In the genomic region with DNA sequence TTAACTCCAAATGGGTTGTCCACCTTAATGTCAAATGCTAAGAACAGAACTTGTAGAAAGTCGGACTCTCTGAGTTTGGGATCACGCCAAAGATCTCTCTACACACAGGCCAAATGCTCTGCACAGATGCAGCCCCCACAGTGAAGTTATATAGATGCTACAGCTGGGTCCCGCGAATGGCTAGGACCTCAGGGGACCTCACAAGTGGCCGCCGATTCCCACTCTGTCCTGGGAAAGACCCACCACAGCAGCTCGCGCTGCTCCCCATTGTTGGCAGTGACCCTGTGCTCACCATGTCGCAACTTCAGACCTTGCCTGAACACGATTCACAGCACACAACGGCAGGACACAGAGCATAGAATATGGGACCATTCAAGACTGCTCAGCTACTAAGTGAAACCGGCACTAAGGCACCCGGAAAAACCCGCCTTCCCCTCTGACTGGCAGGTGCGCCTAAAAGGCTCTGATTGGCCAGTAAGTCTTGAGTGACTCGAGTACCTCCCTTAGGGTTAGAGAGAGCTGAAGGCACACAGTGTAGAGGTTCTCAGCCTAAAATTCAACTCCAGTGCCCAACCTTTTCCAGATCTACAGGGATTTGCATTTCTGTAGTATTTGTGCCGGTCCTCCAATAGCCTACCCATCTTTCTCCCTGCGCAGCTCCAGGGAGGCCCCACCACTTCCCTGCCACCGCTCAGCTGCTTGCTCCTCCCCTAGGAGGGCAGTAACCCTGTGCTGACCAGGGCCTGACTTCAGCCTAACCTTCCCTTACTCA, we compare ENCODE assay signal across 8 mouse cellular contexts. TPM values are rescaled to one million over a fixed set of nuclear protein-coding genes. Genes with fewer than 3 reads are reported as not detected.
DNase-seq lines count a peak whose midpoint lies in the region; ATAC-seq and TF ChIP-seq lines count a peak whose summit lies in the region.

No protein-coding gene starts in this region.

- intact Hi-C loops in heart, postnatal 36 days (cut with DNase I) = loop anchor here (10.0 kb wide), 1 partner anchor 77 kb away; a partner anchor contains a TSS

- no peak for TF ChIP-seq CTCF in layer of hippocampus, adult 2 months (conservative IDR thresholded peaks at IDR 0.05)
- TF ChIP-seq CTCF in lung, embryonic 14.5 days (IDR thresholded peaks at IDR 0.05; ENCODE audit: low read depth) = no peak
- no peak for TF ChIP-seq CTCF in olfactory bulb, adult 2 months (IDR thresholded peaks at IDR 0.05; ENCODE audit: insufficient read depth, low read depth, low read length)
- TF ChIP-seq CTCF in thymus, adult 2 months (IDR thresholded peaks at IDR 0.05; ENCODE audit: borderline replicate concordance, control insufficient read depth, extremely low read depth, insufficient read depth, low read length, poor library complexity) = no peak

- ATAC-seq in forebrain, embryonic 16.5 days = peak; percentile 99
- ATAC-seq in lung, embryonic 14.5 days (ENCODE audit: insufficient read depth) = peak; percentile 100

- peak; percentile 73 for DNase-seq in ES-E14 (ENCODE audit: low read depth, low spot score)
- peak; percentile 83 for DNase-seq in cerebellum, adult 11-12 months
- DNase-seq in heart, postnatal 36 days = peak; percentile 83 to 85
- DNase-seq in layer of hippocampus, adult 2 months (ENCODE audit: low spot score in 2 of 2) = peak; percentile 79 to 88
- peak; percentile 84 for DNase-seq in lung, embryonic 14.5 days
- DNase-seq in thymus, adult 2 months = peak; percentile 85

- peak overlapping the region; percentile 86 to 87 for H3K4me3 ChIP-seq in ES-E14 (ENCODE audit: insufficient read depth in 1 of 2, low read depth in 1 of 2, low read length in 2 of 2, poor library complexity in 1 of 2, severe bottlenecking in 1 of 2)
- peak overlapping the region; percentile 59 for H3K4me3 ChIP-seq in forebrain, embryonic 16.5 days (replicated peaks; ENCODE audit: low read length)
- peak overlapping the region; percentile 61 for H3K4me3 ChIP-seq in layer of hippocampus, adult 2 months
- H3K4me3 ChIP-seq in lung, embryonic 14.5 days (ENCODE audit: low read depth, low read length) = peak overlapping the region; percentile 54
- H3K4me3 ChIP-seq in olfactory bulb, adult 2 months (ENCODE audit: insufficient read depth, low read depth, low read length) = peak overlapping the region; percentile 83
- H3K4me3 ChIP-seq in thymus, adult 2 months (ENCODE audit: control insufficient read depth, insufficient read depth, low read length) = peak overlapping the region; percentile 94

- in situ Hi-C loops in ES-E14 (cut with MboI; ENCODE audit: low sequenced_read_pairs in 2 of 2, unreplicated experiment in 2 of 2) = no loop called here

- peak overlapping the region; percentile 63; the same call in 1 of the 2 replicates for H3K27ac ChIP-seq in ES-E14 (ENCODE audit: insufficient read depth, low read depth, low read length, poor library complexity, severe bottlenecking)
- peak overlapping the region; percentile 37; the same call in 1 of the 2 replicates for H3K27ac ChIP-seq in forebrain, embryonic 16.5 days (ENCODE audit: low read length)
- peak overlapping the region; percentile 94 for H3K27ac ChIP-seq in layer of hippocampus, adult 2 months
- peak overlapping the region; percentile 63; the same call in 1 of the 2 replicates for H3K27ac ChIP-seq in lung, embryonic 14.5 days (ENCODE audit: low read depth)
- peak overlapping the region; percentile 72 for H3K27ac ChIP-seq in olfactory bulb, adult 2 months (ENCODE audit: insufficient read depth, low read depth, low read length)
- peak overlapping the region; percentile 16; the same call in 1 of the 2 replicates for H3K27ac ChIP-seq in thymus, adult 2 months (ENCODE audit: control insufficient read depth, insufficient read depth, low read length)

- H3K36me3 ChIP-seq in ES-E14 (ENCODE audit: control insufficient read depth, insufficient read depth, low read length, poor library complexity, severe bottlenecking) = no peaks in the 10 kb centered on the region
- no peaks in the 10 kb centered on the region for H3K36me3 ChIP-seq in forebrain, embryonic 16.5 days (ENCODE audit: control insufficient read depth, insufficient read depth)
- H3K36me3 ChIP-seq in lung, embryonic 14.5 days (ENCODE audit: insufficient read depth) = no peaks in the 10 kb centered on the region
- H3K36me3 ChIP-seq in thymus, adult 2 months (ENCODE audit: control insufficient read depth, insufficient read depth, low read length) = no peaks in the 10 kb centered on the region

- no peaks in the 10 kb centered on the region for H3K4me1 ChIP-seq in ES-E14 (ENCODE audit: control insufficient read depth in 2 of 2, insufficient read depth in 2 of 2, low read length in 2 of 2, poor library complexity in 1 of 2)
- no peaks in the 10 kb centered on the region for H3K4me1 ChIP-seq in forebrain, embryonic 16.5 days (replicated peaks; ENCODE audit: control insufficient read depth, insufficient read depth, low read length)
- H3K4me1 ChIP-seq in lung, embryonic 14.5 days (ENCODE audit: insufficient read depth) = no peaks in the 10 kb centered on the region
- no peaks in the 10 kb centered on the region for H3K4me1 ChIP-seq in olfactory bulb, adult 2 months (ENCODE audit: control insufficient read depth, insufficient read depth, low read length)
- no peaks in the 10 kb centered on the region for H3K4me1 ChIP-seq in thymus, adult 2 months (replicated peaks; ENCODE audit: control insufficient read depth, insufficient read depth, low read length)

- H3K9me3 ChIP-seq in ES-E14 (ENCODE audit: control insufficient read depth, insufficient read depth, low read depth, low read length) = no peaks in the 10 kb centered on the region
- H3K9me3 ChIP-seq in forebrain, embryonic 16.5 days (ENCODE audit: control insufficient read depth, low read length) = peaks cover 2% of the 10 kb centered on the region
- no peaks in the 10 kb centered on the region for H3K9me3 ChIP-seq in lung, embryonic 14.5 days (ENCODE audit: low read depth, low read length)

- no peak for TF ChIP-seq POLR2A in olfactory bulb, adult 2 months (IDR thresholded peaks at IDR 0.05; ENCODE audit: insufficient read depth, low read depth, low read length)
- TF ChIP-seq POLR2A in thymus, adult 2 months (IDR thresholded peaks at IDR 0.05; ENCODE audit: control insufficient read depth, extremely low read depth, insufficient read depth, low read length, poor library complexity) = peak; percentile 41; the same call in 1 of the 2 replicates

- peak overlapping the region; percentile 92 for H3K9ac ChIP-seq in ES-E14 (ENCODE audit: insufficient read depth, low read depth, low read length, poor library complexity, severe bottlenecking)
- peak overlapping the region; percentile 66 for H3K9ac ChIP-seq in forebrain, embryonic 16.5 days (replicated peaks; ENCODE audit: low read depth, low read length)
- peak overlapping the region; percentile 57 for H3K9ac ChIP-seq in lung, embryonic 14.5 days

- WGBS in forebrain, embryonic 16.5 days = 4% methylated on average over 19 of the region's 19 CpGs
- WGBS in lung, embryonic 14.5 days = under 1% methylated on average over 19 of the region's 19 CpGs
- 3% methylated on average over 19 of the region's 19 CpGs for WGBS in olfactory bulb, adult 2 months
- WGBS in thymus, adult 2 months = 1% methylated on average over 19 of the region's 19 CpGs

- peak overlapping the region; percentile 60 for H3K4me2 ChIP-seq in forebrain, embryonic 16.5 days (ENCODE audit: low read length)
- peak overlapping the region; percentile 60 for H3K4me2 ChIP-seq in lung, embryonic 14.5 days

- no peaks in the 10 kb centered on the region for H3K27me3 ChIP-seq in forebrain, embryonic 16.5 days (replicated peaks; ENCODE audit: control insufficient read depth, insufficient read depth, low read length)
- H3K27me3 ChIP-seq in lung, embryonic 14.5 days (ENCODE audit: insufficient read depth, low read length) = no peaks in the 10 kb centered on the region
- H3K27me3 ChIP-seq in thymus, adult 2 months (ENCODE audit: control insufficient read depth, insufficient read depth, low read length) = no peaks in the 10 kb centered on the region

RNA-seq across cellular contexts. Expression of a gene that starts 14.5 kb away (rescaled TPM):
- 7.1 and 8.6 TPM in 2 replicates for total RNA-seq in ES-E14 (2012; rRNA removed)
- 3.3 and 7.5 TPM in 2 replicates for polyA plus RNA-seq in forebrain, embryonic 16.5 days (2015; fragmentation: Nextera tagmentation; extraction: Ambion mirVana)
- 1 to 10 TPM; 1.7 to 3.0 TPM for total RNA-seq in heart, postnatal 36 days (2021)
- total RNA-seq in layer of hippocampus, adult 2 months (2021) = 10 to 100 TPM in 1 of 2 experiments, 1 to 10 TPM in 1; 8.7 to 12.1 TPM
- polyA plus RNA-seq in lung, embryonic 14.5 days (2014; fragmentation: Nextera tagmentation; extraction: Ambion mirVana) = 3.3 and 7.2 TPM in 2 replicates
- not detected in 2 replicates for polyA plus RNA-seq in olfactory bulb, adult 2 months (2012; ENCODE audit: insufficient read depth, insufficient read length, low replicate concordance, missing spikeins)
- polyA plus RNA-seq in thymus, adult 2 months (2012; rRNA removed) = 0.32 and 0.98 TPM in 2 replicates

RNA-seq across cellular contexts. Expression of a gene that starts 36.4 kb away (rescaled TPM):
- total RNA-seq in ES-E14 (2012; rRNA removed) = 11.4 and 13.7 TPM in 2 replicates
- 1.0 and 1.7 TPM in 2 replicates for polyA plus RNA-seq in forebrain, embryonic 16.5 days (2015; fragmentation: Nextera tagmentation; extraction: Ambion mirVana)
- under 1 TPM in 1 of 2 experiments, not detected in 1; 0.08 TPM for total RNA-seq in heart, postnatal 36 days (2021)
- total RNA-seq in layer of hippocampus, adult 2 months (2021) = under 1 TPM; 0.52 to 0.64 TPM
- polyA plus RNA-seq in lung, embryonic 14.5 days (2014; fragmentation: Nextera tagmentation; extraction: Ambion mirVana) = 1.9 and 2.2 TPM in 2 replicates
- not detected in 2 replicates for polyA plus RNA-seq in olfactory bulb, adult 2 months (2012; ENCODE audit: insufficient read depth, insufficient read length, low replicate concordance, missing spikeins)
- polyA plus RNA-seq in thymus, adult 2 months (2012; rRNA removed) = 0.30 and 0.31 TPM in 2 replicates

RNA-seq across cellular contexts. Expression of a gene that starts 41.9 kb away (rescaled TPM):
- total RNA-seq in ES-E14 (2012; rRNA removed) = 18.3 and 39.9 TPM in 2 replicates
- 1.9 and 3.2 TPM in 2 replicates for polyA plus RNA-seq in forebrain, embryonic 16.5 days (2015; fragmentation: Nextera tagmentation; extraction: Ambion mirVana)
- total RNA-seq in heart, postnatal 36 days (2021) = not detected
- total RNA-seq in layer of hippocampus, adult 2 months (2021) = 1 to 10 TPM; 4.4 to 4.9 TPM
- polyA plus RNA-seq in lung, embryonic 14.5 days (2014; fragmentation: Nextera tagmentation; extraction: Ambion mirVana) = 2.2 TPM in 2 replicates
- polyA plus RNA-seq in olfactory bulb, adult 2 months (2012; ENCODE audit: insufficient read depth, insufficient read length, low replicate concordance, missing spikeins) = not detected in 2 replicates
- polyA plus RNA-seq in thymus, adult 2 months (2012; rRNA removed) = 3.9 and 5.0 TPM in 2 replicates

RNA-seq across cellular contexts. Expression of a gene that starts 50.2 kb away (rescaled TPM):
- total RNA-seq in ES-E14 (2012; rRNA removed) = 116 and 226 TPM in 2 replicates
- 61.7 and 68.9 TPM in 2 replicates for polyA plus RNA-seq in forebrain, embryonic 16.5 days (2015; fragmentation: Nextera tagmentation; extraction: Ambion mirVana)
- total RNA-seq in heart, postnatal 36 days (2021) = 10 to 100 TPM; 27.2 to 28.8 TPM
- 10 to 100 TPM; 77.3 to 85.6 TPM for total RNA-seq in layer of hippocampus, adult 2 months (2021)
- polyA plus RNA-seq in lung, embryonic 14.5 days (2014; fragmentation: Nextera tagmentation; extraction: Ambion mirVana) = 26.2 and 29.8 TPM in 2 replicates
- not detected in 2 replicates for polyA plus RNA-seq in olfactory bulb, adult 2 months (2012; ENCODE audit: insufficient read depth, insufficient read length, low replicate concordance, missing spikeins)
- polyA plus RNA-seq in thymus, adult 2 months (2012; rRNA removed) = 260 and 301 TPM in 2 replicates

RNA-seq across cellular contexts. Expression of a gene that starts 52.1 kb away (rescaled TPM):
- 7.8 and 8.9 TPM in 2 replicates for total RNA-seq in ES-E14 (2012; rRNA removed)
- polyA plus RNA-seq in forebrain, embryonic 16.5 days (2015; fragmentation: Nextera tagmentation; extraction: Ambion mirVana) = 20.1 and 21.1 TPM in 2 replicates
- 1 to 10 TPM; 2.7 to 2.9 TPM for total RNA-seq in heart, postnatal 36 days (2021)
- 10 to 100 TPM; 16.1 to 16.5 TPM for total RNA-seq in layer of hippocampus, adult 2 months (2021)
- polyA plus RNA-seq in lung, embryonic 14.5 days (2014; fragmentation: Nextera tagmentation; extraction: Ambion mirVana) = 3.3 and 3.8 TPM in 2 replicates
- not detected in 2 replicates for polyA plus RNA-seq in olfactory bulb, adult 2 months (2012; ENCODE audit: insufficient read depth, insufficient read length, low replicate concordance, missing spikeins)
- 0.73 and 0.80 TPM in 2 replicates for polyA plus RNA-seq in thymus, adult 2 months (2012; rRNA removed)

Comparison
In these comparisons a context has a peak if more than half of its experiments do, and no peak if none do; other contexts are left out.
1. Peak in every context shown above with its lines: DNase-seq, ATAC-seq, H3K4me3 ChIP-seq and H3K27ac ChIP-seq.
2. H3K27ac ChIP-seq: peak in every context shown above with its lines; median percentile 94 in layer of hippocampus, adult 2 months; 72 in olfactory bulb, adult 2 months; 63 in ES-E14; 63 in lung, embryonic 14.5 days; 37 in forebrain, embryonic 16.5 days; 16 in thymus, adult 2 months.